Mouse (Mus musculus) kidney, adult 2 months (tissue): Measurements from ENCODE around the gene Nudt3. TPM values are rescaled to one million over a fixed set of nuclear protein-coding genes. Genes with fewer than 3 reads are reported as not detected.
A peak's percentile ranks its signal among the peaks of the same experiment; 100 is the strongest.

Source experiments
- DNase-seq: peaks from one replicate; pipeline ENCODE4 v3.0.0; 2021
- H3K27ac ChIP-seq: fragments of 200-500 bp; 2 replicates; pipeline ENCODE4 v1.5.1; 2012; ENCODE audit warnings: low read depth, low read length, control low read depth, inconsistent platforms; ENCODE audit not compliant: insufficient read depth
- H3K27me3 ChIP-seq: fragments of 200-500 bp; replicated peaks from 2 replicates; pipeline ENCODE4 v1.6.1; 2012; ENCODE audit warnings: mild to moderate bottlenecking, moderate library complexity, low read length, inconsistent platforms; ENCODE audit not compliant: control insufficient read depth, insufficient read depth
- H3K36me3 ChIP-seq: fragments of 200-500 bp; 2 replicates; pipeline ENCODE4 v1.6.1; 2012; ENCODE audit warnings: mild to moderate bottlenecking, moderate library complexity, low read length, inconsistent platforms; ENCODE audit not compliant: control insufficient read depth, insufficient read depth
- H3K4me1 ChIP-seq: fragments of 200-500 bp; 2 replicates; pipeline ENCODE4 v1.6.1; 2011; ENCODE audit warnings: low read length; ENCODE audit not compliant: control insufficient read depth, insufficient read depth
- H3K4me3 ChIP-seq: fragments of 200-500 bp; 2 replicates; pipeline ENCODE4 v1.5.1; 2011; ENCODE audit warnings: mild to moderate bottlenecking, low read depth, low read length, control low read depth; ENCODE audit not compliant: insufficient read depth
- CTCF ChIP-seq: fragments of 200-500 bp; conservative IDR thresholded peaks from 2 replicates; pipeline ENCODE4 v1.5.1; 2011; ENCODE audit warnings: low read depth, mild to moderate bottlenecking, control low read depth, low read length, moderate library complexity, mixed read lengths; ENCODE audit not compliant: insufficient read depth, insufficient read length
- POLR2A ChIP-seq: fragments of 200-500 bp; IDR thresholded peaks from one replicate; pipeline ENCODE4 v1.6.1; 2011; ENCODE audit warnings: low read depth, low read length, control low read depth
- WGBS: fragments of 180-500 bp; shearing (Covaris S2); methylation state at CpG from one replicate; pipeline ENCODE4 v1.1.7; 2018; 5-methylcytosine and 5-hydroxymethylcytosine counted together
- polyA plus RNA-seq: library from polyadenylated mRNA; depleted of rRNA; stranded (reverse); fragments of >200 nt; gene quantifications from 2 replicates; pipeline ENCODE4 v1.2.3, GENCODE M21; 2012

The Nudt3 gene
- polyA plus RNA-seq, 1 experiment = 69.9 TPM

- peak within 1 kb of the TSS; percentile 61 for H3K4me3 ChIP-seq
- TF ChIP-seq CTCF (no peak), POLR2A (peak; percentile 30)
- no peaks in the 10 kb centered on the region for H3K36me3 ChIP-seq
- WGBS = under 1% methylated on average over 79 of the region's 79 CpGs
- H3K27me3 ChIP-seq = no peaks in the 10 kb centered on the region
- H3K27ac ChIP-seq = peak within 1 kb of the TSS; percentile 48; the same call in 1 of the 2 replicates
- peak; percentile 88 for DNase-seq
- peaks cover 4% of the 10 kb centered on the region; the same call in 1 of the 2 replicates for H3K4me1 ChIP-seq
Measured at GRCm38 (mm10) chr17:27556315-27557011, 66.8 kb downstream of the Nudt3 start, which contains the start of gene Hmga1. Gene Hmga1 (plus strand): TSS chr17:27556497.

- WGBS = 2% methylated on average over 55 of the region's 55 CpGs
- peak; percentile 74 for DNase-seq
- Histone ChIP-seq H3K4me1 (peaks cover 4% of the 10 kb centered on the region; the same call in 1 of the 2 replicates), H3K4me3 (peak overlapping the region; percentile 61), H3K27ac (peak overlapping the region; percentile 28; the same call in 1 of the 2 replicates), H3K36me3 (no peaks in the 10 kb centered on the region), H3K27me3 (no peaks in the 10 kb centered on the region)
- TF ChIP-seq POLR2A = no peak
- no peak for TF ChIP-seq CTCF
Measured at GRCm38 (mm10) chr17:27555512-27556172, 67.7 kb downstream of the Nudt3 start.

- no peaks in the 10 kb centered on the region for H3K36me3 ChIP-seq
- peaks cover 4% of the 10 kb centered on the region; the same call in 1 of the 2 replicates for H3K4me1 ChIP-seq
- peak; percentile 24 for DNase-seq
- H3K27me3 ChIP-seq = no peaks in the 10 kb centered on the region
- no peak overlapping the region for H3K27ac ChIP-seq
- WGBS = 10% methylated on average over 39 of the region's 39 CpGs
- TF ChIP-seq POLR2A (no peak), CTCF (no peak)
- peak overlapping the region; percentile 38 for H3K4me3 ChIP-seq
Measured at GRCm38 (mm10) chr17:27555075-27555511, 68.2 kb downstream of the Nudt3 start.

- TF ChIP-seq CTCF (no peak), POLR2A (no peak)
- 72% methylated on average over 20 of the region's 20 CpGs for WGBS
- peak; percentile 47 for DNase-seq
- H3K27me3 ChIP-seq = no peaks in the 10 kb centered on the region
- H3K4me3 ChIP-seq = no peak overlapping the region
- peaks cover 4% of the 10 kb centered on the region; the same call in 1 of the 2 replicates for H3K4me1 ChIP-seq
- H3K27ac ChIP-seq = peak overlapping the region; percentile 21; the same call in 1 of the 2 replicates
- no peaks in the 10 kb centered on the region for H3K36me3 ChIP-seq
Measured at GRCm38 (mm10) chr17:27554062-27554960, 69.0 kb downstream of the Nudt3 start.

GRCm38 (mm10) chr17:27552215-27553201 is 70.8 kb downstream of the Nudt3 start:
- Histone ChIP-seq H3K27ac (no peak overlapping the region), H3K27me3 (no peaks in the 10 kb centered on the region), H3K4me3 (no peak overlapping the region), H3K36me3 (no peaks in the 10 kb centered on the region), H3K4me1 (peaks cover 4% of the 10 kb centered on the region; the same call in 1 of the 2 replicates)
- WGBS = 73% methylated on average over 23 of the region's 23 CpGs
- peak; percentile 38 for DNase-seq
- TF ChIP-seq POLR2A (no peak), CTCF (no peak)
